Mouse (Mus musculus): ENCODE data around the gene Pxdc1. TPM values are rescaled to one million over a fixed set of nuclear protein-coding genes. Genes with fewer than 3 reads are reported as not detected.
A peak's percentile ranks its signal among the peaks of the same experiment; 100 is the strongest.

The Pxdc1 gene
- polyA plus RNA-seq, 1 experiment from 2014 or later: 4.9 TPM

- no peaks in the 10 kb centered on the region for H3K9me3 ChIP-seq (ENCODE audit: low read depth, low read length)
- 18% methylated on average over 10 of the region's 10 CpGs for WGBS
- ATAC-seq (ENCODE audit: insufficient read depth) (peak; percentile 15), DNase-seq (peak; percentile 81)
- peak overlapping the region; percentile 74 for H3K9ac ChIP-seq
- H3K4me1 ChIP-seq (ENCODE audit: insufficient read depth): peaks cover 4% of the 10 kb centered on the region; the same call in 1 of the 2 replicates
- H3K4me3 ChIP-seq (ENCODE audit: low read depth, low read length): peak overlapping the region; percentile 56
- H3K36me3 ChIP-seq (ENCODE audit: insufficient read depth): no peaks in the 10 kb centered on the region
- no peak overlapping the region for H3K27ac ChIP-seq (ENCODE audit: low read depth)
- TF ChIP-seq CTCF (IDR thresholded peaks at IDR 0.05; ENCODE audit: low read depth): no peak
- H3K4me2 ChIP-seq: peak overlapping the region; percentile 87
- H3K27me3 ChIP-seq (ENCODE audit: insufficient read depth, low read length): peaks cover 13% of the 10 kb centered on the region; the same call in 1 of the 2 replicates
Observed at GRCm38 (mm10) chr13:34650953-34651352, 2.3 kb downstream of the Pxdc1 start.

GRCm38 (mm10) chr13:34650371-34650770, 2.9 kb downstream of the Pxdc1 start:
- Histone ChIP-seq H3K4me2 (peak overlapping the region; percentile 87), H3K27ac (ENCODE audit: low read depth) (no peak overlapping the region), H3K9ac (no peak overlapping the region), H3K36me3 (ENCODE audit: insufficient read depth) (no peaks in the 10 kb centered on the region), H3K4me1 (ENCODE audit: insufficient read depth) (peaks cover 7% of the 10 kb centered on the region; the same call in 1 of the 2 replicates), H3K27me3 (ENCODE audit: insufficient read depth, low read length) (peaks cover 13% of the 10 kb centered on the region; the same call in 1 of the 2 replicates), H3K4me3 (ENCODE audit: low read depth, low read length) (peak overlapping the region; percentile 56), H3K9me3 (ENCODE audit: low read depth, low read length) (no peaks in the 10 kb centered on the region)
- 59% methylated on average over 6 of the region's 6 CpGs for WGBS
- DNase-seq (no peak), ATAC-seq (ENCODE audit: insufficient read depth) (no peak)
- no peak for TF ChIP-seq CTCF (IDR thresholded peaks at IDR 0.05; ENCODE audit: low read depth)

- Histone ChIP-seq H3K36me3 (ENCODE audit: insufficient read depth) (no peaks in the 10 kb centered on the region), H3K27ac (ENCODE audit: low read depth) (no peak overlapping the region), H3K4me3 (ENCODE audit: low read depth, low read length) (no peak overlapping the region), H3K4me1 (ENCODE audit: insufficient read depth) (peaks cover 7% of the 10 kb centered on the region; the same call in 1 of the 2 replicates), H3K9ac (no peak overlapping the region), H3K27me3 (ENCODE audit: insufficient read depth, low read length) (peaks cover 13% of the 10 kb centered on the region; the same call in 1 of the 2 replicates), H3K4me2 (no peak overlapping the region), H3K9me3 (ENCODE audit: low read depth, low read length) (no peaks in the 10 kb centered on the region)
- ATAC-seq (ENCODE audit: insufficient read depth): no peak
- TF ChIP-seq CTCF (IDR thresholded peaks at IDR 0.05; ENCODE audit: low read depth): no peak
- 63% methylated on average over 4 of the region's 4 CpGs for WGBS
- DNase-seq: no peak
Observed at GRCm38 (mm10) chr13:34647751-34648150, 5.5 kb downstream of the Pxdc1 start.

- H3K36me3 ChIP-seq (ENCODE audit: insufficient read depth): no peaks in the 10 kb centered on the region
- H3K4me3 ChIP-seq (ENCODE audit: low read depth, low read length): no peak overlapping the region
- H3K27ac ChIP-seq (ENCODE audit: low read depth): no peak overlapping the region
- no peak overlapping the region for H3K4me2 ChIP-seq
- WGBS: 81% methylated on average over 8 of the region's 8 CpGs
- DNase-seq: no peak
- peaks cover 13% of the 10 kb centered on the region; the same call in 1 of the 2 replicates for H3K27me3 ChIP-seq (ENCODE audit: insufficient read depth, low read length)
- no peak for TF ChIP-seq CTCF (IDR thresholded peaks at IDR 0.05; ENCODE audit: low read depth)
- H3K9me3 ChIP-seq (ENCODE audit: low read depth, low read length): no peaks in the 10 kb centered on the region
- H3K4me1 ChIP-seq (ENCODE audit: insufficient read depth): peaks cover 7% of the 10 kb centered on the region; the same call in 1 of the 2 replicates
- no peak overlapping the region for H3K9ac ChIP-seq
- no peak for ATAC-seq (ENCODE audit: insufficient read depth)
Observed at GRCm38 (mm10) chr13:34647221-34647620, 6.1 kb downstream of the Pxdc1 start.

GRCm38 (mm10) chr13:34646240-34646750, 7.0 kb downstream of the Pxdc1 start:
- ATAC-seq (ENCODE audit: insufficient read depth) (no peak; the same call in 1 of the 2 replicates), DNase-seq (peak; percentile 54)
- Histone ChIP-seq H3K4me3 (ENCODE audit: low read depth, low read length) (no peak overlapping the region), H3K9ac (no peak overlapping the region), H3K4me1 (ENCODE audit: insufficient read depth) (peaks cover 7% of the 10 kb centered on the region; the same call in 1 of the 2 replicates), H3K27ac (ENCODE audit: low read depth) (no peak overlapping the region), H3K9me3 (ENCODE audit: low read depth, low read length) (no peaks in the 10 kb centered on the region), H3K36me3 (ENCODE audit: insufficient read depth) (no peaks in the 10 kb centered on the region), H3K27me3 (ENCODE audit: insufficient read depth, low read length) (peaks cover 7% of the 10 kb centered on the region; the same call in 1 of the 2 replicates), H3K4me2 (no peak overlapping the region)
- WGBS: 33% methylated on average over 7 of the region's 7 CpGs
- TF ChIP-seq CTCF (IDR thresholded peaks at IDR 0.05; ENCODE audit: low read depth): no peak

- TF ChIP-seq CTCF (IDR thresholded peaks at IDR 0.05; ENCODE audit: low read depth): no peak
Observed at GRCm38 (mm10) chr13:34645519-34645918, 7.8 kb downstream of the Pxdc1 start.

GRCm38 (mm10) chr13:34644401-34644800, 8.9 kb downstream of the Pxdc1 start:
- Histone ChIP-seq H3K4me2 (no peak overlapping the region), H3K27ac (ENCODE audit: low read depth) (no peak overlapping the region), H3K4me3 (ENCODE audit: low read depth, low read length) (no peak overlapping the region), H3K9ac (no peak overlapping the region), H3K36me3 (ENCODE audit: insufficient read depth) (no peaks in the 10 kb centered on the region), H3K27me3 (ENCODE audit: insufficient read depth, low read length) (peaks cover 3% of the 10 kb centered on the region; the same call in 1 of the 2 replicates), H3K9me3 (ENCODE audit: low read depth, low read length) (no peaks in the 10 kb centered on the region), H3K4me1 (ENCODE audit: insufficient read depth) (peaks cover 7% of the 10 kb centered on the region; the same call in 1 of the 2 replicates)
- ATAC-seq (ENCODE audit: insufficient read depth): no peak
- WGBS: 70% methylated on average over 14 of the region's 14 CpGs
- DNase-seq: no peak
- no peak for TF ChIP-seq CTCF (IDR thresholded peaks at IDR 0.05; ENCODE audit: low read depth)

More at GRCm38 (mm10) chr13:34645519-34645918, 7.8 kb downstream of the Pxdc1 start:
- Histone ChIP-seq H3K4me3 (ENCODE audit: low read depth, low read length) (no peak overlapping the region), H3K27me3 (ENCODE audit: insufficient read depth, low read length) (peaks cover 7% of the 10 kb centered on the region; the same call in 1 of the 2 replicates), H3K9me3 (ENCODE audit: low read depth, low read length) (no peaks in the 10 kb centered on the region), H3K36me3 (ENCODE audit: insufficient read depth) (no peaks in the 10 kb centered on the region), H3K4me1 (ENCODE audit: insufficient read depth) (peaks cover 7% of the 10 kb centered on the region; the same call in 1 of the 2 replicates), H3K9ac (no peak overlapping the region), H3K27ac (ENCODE audit: low read depth) (no peak overlapping the region), H3K4me2 (no peak overlapping the region)
- no peak for ATAC-seq (ENCODE audit: insufficient read depth)
- no peak for DNase-seq
- WGBS: 90% methylated on average over 5 of the region's 5 CpGs

All from lung, embryonic 14.5 days (tissue).